Mouse (Mus musculus): Measurements from ENCODE around the gene Strn3. TPM values are rescaled to one million over a fixed set of nuclear protein-coding genes. Genes with fewer than 3 reads are reported as not detected.

Strn3 gene
- polyA plus RNA-seq, 1 experiment, result not detected

DNA sequence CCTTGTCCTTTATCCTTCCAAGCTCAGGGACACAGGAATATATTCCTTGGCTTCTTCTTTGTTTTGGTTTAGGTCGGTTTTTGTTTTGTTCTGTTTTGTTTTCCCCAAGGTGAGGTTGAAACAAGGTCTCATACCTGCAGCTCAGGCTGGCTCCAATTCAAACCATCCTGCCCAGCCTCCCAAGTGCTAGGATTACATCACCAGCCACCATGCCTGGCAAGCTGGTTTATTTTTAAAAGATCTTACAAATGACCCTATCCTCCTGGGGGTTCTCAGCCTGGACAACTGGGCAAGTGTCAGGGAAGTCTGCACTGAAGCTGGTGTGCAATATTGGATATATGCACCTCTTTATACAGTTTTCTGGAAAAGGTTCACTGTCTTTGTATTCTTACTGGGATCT is 21.0 kb upstream of the Strn3 start:
- Histone ChIP-seq H3K4me1 (ENCODE audit: control insufficient read depth, insufficient read depth, low read length) (peaks cover 15% of the 10 kb centered on the region), H3K4me3 (ENCODE audit: insufficient read depth, low read depth, low read length) (no peak overlapping the region), H3K27ac (ENCODE audit: insufficient read depth, low read depth, low read length) (no peak overlapping the region)
- TF ChIP-seq CTCF (IDR thresholded peaks at IDR 0.05; ENCODE audit: insufficient read depth, low read depth, low read length) (no peak), POLR2A (IDR thresholded peaks at IDR 0.05; ENCODE audit: insufficient read depth, low read depth, low read length) (no peak)
- 61% methylated on average over 1 of the region's 1 CpGs for WGBS

DNA sequence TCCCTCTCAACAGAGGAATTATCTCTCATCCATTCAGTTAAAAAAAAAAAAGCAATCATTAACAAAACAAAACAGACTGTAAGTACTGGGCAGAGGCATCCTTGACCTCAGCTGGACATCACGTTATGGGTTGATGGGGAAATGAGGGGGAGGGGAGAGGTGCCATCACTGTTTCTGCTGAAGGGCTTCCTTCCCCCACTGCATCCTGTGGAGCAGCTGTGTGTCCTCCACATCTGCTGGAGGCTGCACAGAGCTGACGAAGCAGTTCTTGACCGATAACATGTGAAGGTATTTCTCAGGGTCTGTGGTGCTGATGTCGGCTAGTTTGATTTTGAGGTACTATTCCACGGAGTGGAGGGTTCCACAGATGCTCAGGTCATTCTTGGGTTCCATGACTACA is 18.5 kb upstream of the Strn3 start:
- TF ChIP-seq POLR2A (IDR thresholded peaks at IDR 0.05; ENCODE audit: insufficient read depth, low read depth, low read length), result no peak
- TF ChIP-seq CTCF (IDR thresholded peaks at IDR 0.05; ENCODE audit: insufficient read depth, low read depth, low read length), result no peak
- Histone ChIP-seq H3K27ac (ENCODE audit: insufficient read depth, low read depth, low read length) (no peak overlapping the region), H3K4me3 (ENCODE audit: insufficient read depth, low read depth, low read length) (no peak overlapping the region), H3K4me1 (ENCODE audit: control insufficient read depth, insufficient read depth, low read length) (peaks cover 17% of the 10 kb centered on the region)
- WGBS, result 73% methylated on average over 5 of the region's 5 CpGs

DNA sequence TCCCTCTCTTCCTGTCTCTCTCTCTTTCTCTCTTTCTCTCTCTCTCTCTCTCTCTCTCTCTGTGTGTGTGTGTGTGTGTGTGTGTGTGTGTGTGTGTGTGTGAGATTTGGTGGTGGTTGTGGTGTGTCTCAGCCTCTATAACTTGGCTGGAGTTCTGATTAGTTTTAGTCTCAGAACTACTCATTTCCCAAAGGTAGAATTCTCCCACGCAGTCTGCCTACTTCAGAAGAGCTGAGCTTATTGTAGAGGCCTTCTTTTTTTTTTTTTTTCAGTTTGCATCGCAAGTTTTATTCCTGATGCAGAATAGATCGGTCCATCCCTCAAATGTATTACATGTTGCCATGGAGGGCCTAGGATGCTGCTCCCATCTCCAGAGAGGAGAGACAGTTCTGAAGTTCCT is 18.0 kb upstream of the Strn3 start:
- WGBS, result 45% methylated on average over 3 of the region's 3 CpGs
- no peak for TF ChIP-seq CTCF (IDR thresholded peaks at IDR 0.05; ENCODE audit: insufficient read depth, low read depth, low read length)
- no peak for TF ChIP-seq POLR2A (IDR thresholded peaks at IDR 0.05; ENCODE audit: insufficient read depth, low read depth, low read length)

DNA sequence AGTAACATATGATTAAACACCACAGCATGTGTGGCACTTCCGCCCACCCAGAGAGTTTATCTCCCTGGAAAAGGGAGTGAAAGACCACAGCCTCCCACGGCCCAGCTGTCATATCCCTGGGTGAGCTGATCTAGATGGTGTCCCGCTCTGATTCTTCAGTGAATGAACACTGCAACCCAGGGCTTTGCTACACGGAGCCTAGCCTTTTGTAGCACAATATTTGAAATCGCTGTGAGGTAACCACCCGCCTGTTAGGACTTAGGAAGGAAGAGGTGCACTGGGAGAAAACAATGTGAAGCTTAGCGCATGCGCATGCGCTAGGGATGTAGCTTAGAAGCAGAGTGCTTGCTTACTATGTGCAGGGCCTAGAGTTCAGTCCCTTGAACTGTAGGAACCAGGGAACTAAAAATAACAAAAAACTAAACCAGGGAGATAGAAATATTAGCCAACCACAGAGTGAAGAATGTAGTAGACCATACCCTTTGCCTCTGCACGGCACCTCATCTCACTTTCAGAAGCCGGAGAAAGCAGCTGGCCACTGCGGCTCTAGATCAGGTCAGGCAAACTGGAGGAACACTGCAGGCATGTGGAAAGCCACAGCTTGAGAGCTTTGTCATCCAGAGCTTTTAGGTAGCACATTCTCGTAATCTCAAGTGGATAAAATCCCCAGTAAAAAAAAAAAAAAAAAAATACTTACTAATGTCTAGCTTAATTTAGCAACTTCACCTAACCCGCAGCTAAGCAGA is 17.4 kb upstream of the Strn3 start:
- 46% methylated on average over 14 of the region's 14 CpGs for WGBS
- Histone ChIP-seq H3K4me3 (ENCODE audit: insufficient read depth, low read depth, low read length) (no peak overlapping the region), H3K4me1 (ENCODE audit: control insufficient read depth, insufficient read depth, low read length) (peaks cover 19% of the 10 kb centered on the region), H3K27ac (ENCODE audit: insufficient read depth, low read depth, low read length) (peak overlapping the region; percentile 25; the same call in 1 of the 2 replicates)
- TF ChIP-seq POLR2A (IDR thresholded peaks at IDR 0.05; ENCODE audit: insufficient read depth, low read depth, low read length) (no peak), CTCF (IDR thresholded peaks at IDR 0.05; ENCODE audit: insufficient read depth, low read depth, low read length) (no peak)

More for the DNA sequence above, 18.0 kb upstream of the Strn3 start:
- Histone ChIP-seq H3K27ac (ENCODE audit: insufficient read depth, low read depth, low read length) (no peak overlapping the region), H3K4me1 (ENCODE audit: control insufficient read depth, insufficient read depth, low read length) (peaks cover 19% of the 10 kb centered on the region), H3K4me3 (ENCODE audit: insufficient read depth, low read depth, low read length) (no peak overlapping the region)

DNA sequence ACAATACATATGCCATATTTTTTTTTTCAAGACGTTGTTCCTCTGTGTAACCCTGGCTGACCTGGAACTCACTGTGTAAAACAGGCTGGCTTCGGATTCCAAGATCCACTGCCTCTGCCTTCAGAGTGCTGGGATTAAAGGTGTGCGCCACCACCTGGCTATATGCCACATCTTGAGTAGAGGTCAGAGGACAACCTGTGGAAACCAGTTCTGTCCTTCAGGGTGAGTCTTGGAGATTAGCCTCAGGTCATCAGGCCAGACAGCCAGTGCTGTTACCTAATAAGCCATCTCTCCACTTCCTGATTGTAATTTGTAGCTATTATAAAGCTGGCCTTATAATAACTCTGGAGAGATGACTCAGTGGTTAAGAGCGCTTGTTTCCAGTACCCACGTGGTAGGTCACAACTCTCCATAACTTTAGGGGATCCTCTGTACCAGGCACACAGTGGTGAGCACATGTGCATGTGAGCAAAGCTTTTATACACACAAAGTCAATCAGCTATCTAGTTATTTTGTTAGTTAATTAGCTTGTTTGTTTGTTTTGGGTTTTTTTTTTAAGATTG is 15.1 kb upstream of the Strn3 start:
- H3K4me3 ChIP-seq (ENCODE audit: insufficient read depth, low read depth, low read length), result no peak overlapping the region
- H3K27ac ChIP-seq (ENCODE audit: insufficient read depth, low read depth, low read length), result no peak overlapping the region
- no peak for TF ChIP-seq POLR2A (IDR thresholded peaks at IDR 0.05; ENCODE audit: insufficient read depth, low read depth, low read length)
- no peak for TF ChIP-seq CTCF (IDR thresholded peaks at IDR 0.05; ENCODE audit: insufficient read depth, low read depth, low read length)
- WGBS, result 71% methylated on average over 5 of the region's 5 CpGs
- H3K4me1 ChIP-seq (ENCODE audit: control insufficient read depth, insufficient read depth, low read length), result peaks cover 21% of the 10 kb centered on the region

DNA sequence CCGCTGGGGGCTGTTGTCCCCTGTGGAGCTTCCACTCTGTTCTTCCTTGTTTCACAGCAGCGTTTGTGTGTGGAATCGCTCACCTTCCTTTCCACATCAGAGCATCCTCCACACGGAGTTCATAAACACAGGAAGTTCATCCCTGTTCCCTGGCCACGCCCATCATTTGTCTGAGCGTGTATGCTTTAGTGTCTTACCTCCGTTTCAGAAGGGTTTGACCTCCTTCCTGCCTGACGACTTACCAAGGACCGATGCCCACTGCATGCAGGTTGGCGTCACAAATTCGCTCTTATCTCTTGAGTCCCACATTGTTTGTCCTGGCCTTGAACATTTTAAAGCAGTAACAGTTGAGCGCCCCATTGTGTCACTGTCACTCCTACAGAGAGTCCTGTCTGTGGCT is 14.1 kb upstream of the Strn3 start:
- Histone ChIP-seq H3K27ac (ENCODE audit: insufficient read depth, low read depth, low read length) (no peak overlapping the region), H3K4me3 (ENCODE audit: insufficient read depth, low read depth, low read length) (no peak overlapping the region), H3K4me1 (ENCODE audit: control insufficient read depth, insufficient read depth, low read length) (peaks cover 19% of the 10 kb centered on the region)
- no peak for TF ChIP-seq CTCF (IDR thresholded peaks at IDR 0.05; ENCODE audit: insufficient read depth, low read depth, low read length)
- 86% methylated on average over 12 of the region's 12 CpGs for WGBS

DNA sequence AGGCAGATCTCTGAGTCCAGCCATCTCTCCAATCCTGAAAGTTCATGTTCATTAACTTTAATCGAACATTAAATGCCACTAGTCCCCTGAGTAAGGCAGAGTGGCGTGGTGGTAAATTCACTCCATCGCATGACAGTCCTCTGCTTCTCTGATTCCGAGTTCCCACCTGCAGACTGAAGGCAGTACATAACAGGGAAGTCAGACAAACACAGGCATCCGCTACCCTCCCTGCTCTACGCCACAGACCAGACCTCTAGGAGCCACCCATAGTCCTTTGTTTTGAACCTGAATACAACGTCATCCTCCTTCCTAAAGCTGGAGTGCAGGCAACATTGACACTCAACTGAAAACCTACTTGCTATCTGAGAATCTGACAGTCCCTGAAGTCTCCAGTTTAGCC is 12.9 kb upstream of the Strn3 start:
- Histone ChIP-seq H3K27ac (ENCODE audit: insufficient read depth, low read depth, low read length) (no peak overlapping the region), H3K4me3 (ENCODE audit: insufficient read depth, low read depth, low read length) (no peak overlapping the region), H3K4me1 (ENCODE audit: control insufficient read depth, insufficient read depth, low read length) (peaks cover 14% of the 10 kb centered on the region)
- WGBS, result 85% methylated on average over 7 of the region's 7 CpGs
- no peak for TF ChIP-seq POLR2A (IDR thresholded peaks at IDR 0.05; ENCODE audit: insufficient read depth, low read depth, low read length)
- TF ChIP-seq CTCF (IDR thresholded peaks at IDR 0.05; ENCODE audit: insufficient read depth, low read depth, low read length), result no peak

DNA sequence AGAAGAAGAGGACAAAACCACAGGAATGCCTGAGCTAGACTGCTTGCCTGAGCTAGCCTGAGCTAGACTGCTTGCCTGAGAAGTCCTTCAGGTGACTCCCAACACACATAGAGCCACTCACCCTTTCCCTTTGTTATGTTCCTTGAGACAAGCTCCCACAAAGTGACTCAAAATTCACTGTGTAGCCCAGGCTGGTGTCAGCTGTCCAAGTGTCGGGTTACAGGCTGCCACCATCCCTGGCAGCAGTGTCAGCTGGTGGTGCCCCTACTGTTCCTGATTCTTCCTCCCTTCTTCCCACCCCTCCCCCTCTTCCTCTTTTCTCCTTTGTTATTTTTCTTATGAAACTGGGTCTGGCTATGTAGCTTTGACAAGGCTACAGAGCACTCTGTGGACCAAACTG is 12.2 kb upstream of the Strn3 start:
- 73% methylated on average over 1 of the region's 1 CpGs for WGBS
- Histone ChIP-seq H3K4me1 (ENCODE audit: control insufficient read depth, insufficient read depth, low read length) (peaks cover 10% of the 10 kb centered on the region), H3K27ac (ENCODE audit: insufficient read depth, low read depth, low read length) (no peak overlapping the region), H3K4me3 (ENCODE audit: insufficient read depth, low read depth, low read length) (no peak overlapping the region)
- no peak for TF ChIP-seq POLR2A (IDR thresholded peaks at IDR 0.05; ENCODE audit: insufficient read depth, low read depth, low read length)
- TF ChIP-seq CTCF (IDR thresholded peaks at IDR 0.05; ENCODE audit: insufficient read depth, low read depth, low read length), result no peak

DNA sequence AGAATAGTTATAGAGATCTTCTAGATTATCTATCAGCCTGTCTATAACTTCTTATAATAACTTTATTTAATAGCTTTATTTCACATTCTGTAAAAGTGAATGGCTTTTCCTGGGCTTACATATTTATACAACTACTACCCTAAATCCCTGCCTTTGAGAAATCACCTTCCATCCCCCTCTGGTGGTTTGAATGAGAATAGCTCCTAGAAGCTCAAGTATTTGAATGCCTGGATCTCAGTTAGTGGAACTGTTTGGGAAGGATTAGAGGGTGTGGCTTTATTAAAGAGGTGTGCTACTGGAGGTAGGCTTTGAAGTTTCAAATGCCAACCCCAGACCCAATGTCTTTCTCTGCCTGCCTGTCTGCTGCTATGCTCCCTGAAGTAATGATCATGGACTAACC is 10.0 kb upstream of the Strn3 start:
- Histone ChIP-seq H3K27ac (ENCODE audit: insufficient read depth, low read depth, low read length) (no peak overlapping the region), H3K4me3 (ENCODE audit: insufficient read depth, low read depth, low read length) (no peak overlapping the region), H3K4me1 (ENCODE audit: control insufficient read depth, insufficient read depth, low read length) (peaks cover 7% of the 10 kb centered on the region; the same call in 1 of the 2 replicates)
- TF ChIP-seq CTCF (IDR thresholded peaks at IDR 0.05; ENCODE audit: insufficient read depth, low read depth, low read length), result no peak
- no peak for TF ChIP-seq POLR2A (IDR thresholded peaks at IDR 0.05; ENCODE audit: insufficient read depth, low read depth, low read length)

All from olfactory bulb, adult 2 months (tissue).